Mouse (Mus musculus) kidney, postnatal 0 days (tissue): ENCODE results near the gene Abcb1b. TPM values are rescaled to one million over a fixed set of nuclear protein-coding genes. Genes with fewer than 3 reads are reported as not detected.

Source experiments
- ATAC-seq: fragments of 200-750 bp; cut with Nextera tagmentation; replicated peaks from 2 replicates; pipeline ENCODE4 v1.8.0; 2017; ENCODE audit warnings: low read depth, moderate number of reproducible peaks, moderate TSS enrichment, moderate library complexity; ENCODE audit not compliant: low FRiP score
- DNase-seq: peaks from one replicate; pipeline ENCODE4 v3.0.0-alpha.2; 2016; ENCODE audit warnings: low spot score
- H3K27ac ChIP-seq: fragments of 300-500 bp; sonication (generic); 2 replicates; pipeline ENCODE4 v1.5.1; 2014; ENCODE audit warnings: mild to moderate bottlenecking
- H3K27me3 ChIP-seq: fragments of 300-500 bp; sonication (generic); 2 replicates; pipeline ENCODE4 v1.6.1; 2014; ENCODE audit warnings: low read length, mixed read lengths; ENCODE audit not compliant: insufficient read depth
- H3K36me3 ChIP-seq: fragments of 300-500 bp; sonication (generic); 2 replicates; pipeline ENCODE4 v1.6.1; 2014; ENCODE audit warnings: low read length, mixed read lengths; ENCODE audit not compliant: insufficient read depth
- H3K4me1 ChIP-seq: fragments of 300-500 bp; sonication (generic); replicated peaks from 2 replicates; pipeline ENCODE4 v1.6.1; 2014; ENCODE audit warnings: antibody characterized with exemption, low read length, mixed read lengths; ENCODE audit not compliant: insufficient read depth
- H3K4me2 ChIP-seq: fragments of 300-500 bp; sonication (generic); 2 replicates; pipeline ENCODE4 v1.6.1; 2014; ENCODE audit warnings: mild to moderate bottlenecking, low read length, moderate library complexity, mixed read lengths
- H3K4me3 ChIP-seq: fragments of 300-500 bp; sonication (generic); replicated peaks from 2 replicates; pipeline ENCODE4 v1.5.1; 2014; ENCODE audit warnings: low read depth, low read length
- H3K9ac ChIP-seq: fragments of 300-500 bp; sonication (generic); 2 replicates; pipeline ENCODE4 v1.6.1; 2014; ENCODE audit warnings: low read depth, low read length
- H3K9me3 ChIP-seq: fragments of 300-500 bp; sonication (generic); replicated peaks from 2 replicates; pipeline ENCODE4 v1.6.1; 2016; ENCODE audit warnings: low read length, inconsistent platforms, mixed read lengths
- CTCF ChIP-seq: IDR thresholded peaks from 2 replicates; pipeline ENCODE4 v1.5.1; 2016; ENCODE audit warnings: antibody characterized with exemption, low read depth, mild to moderate bottlenecking, moderate library complexity
- WGBS: fragments of 180-500 bp; shearing (Covaris S2); extraction: QIAGEN DNeasy Blood & Tissue Kit; methylation state at CpG from one replicate; pipeline ENCODE4 v1.1.7; 2014; 5-methylcytosine and 5-hydroxymethylcytosine counted together
- polyA plus RNA-seq: library from polyadenylated mRNA; unstranded; fragments of >200 nt; fragmentation: Nextera tagmentation; extraction: Ambion mirVana; gene quantifications from 2 replicates; pipeline ENCODE4 v1.2.1, GENCODE M21; 2015

Abcb1b gene
- polyA plus RNA-seq = 0.62 and 1.4 TPM in 2 replicates

DNA sequence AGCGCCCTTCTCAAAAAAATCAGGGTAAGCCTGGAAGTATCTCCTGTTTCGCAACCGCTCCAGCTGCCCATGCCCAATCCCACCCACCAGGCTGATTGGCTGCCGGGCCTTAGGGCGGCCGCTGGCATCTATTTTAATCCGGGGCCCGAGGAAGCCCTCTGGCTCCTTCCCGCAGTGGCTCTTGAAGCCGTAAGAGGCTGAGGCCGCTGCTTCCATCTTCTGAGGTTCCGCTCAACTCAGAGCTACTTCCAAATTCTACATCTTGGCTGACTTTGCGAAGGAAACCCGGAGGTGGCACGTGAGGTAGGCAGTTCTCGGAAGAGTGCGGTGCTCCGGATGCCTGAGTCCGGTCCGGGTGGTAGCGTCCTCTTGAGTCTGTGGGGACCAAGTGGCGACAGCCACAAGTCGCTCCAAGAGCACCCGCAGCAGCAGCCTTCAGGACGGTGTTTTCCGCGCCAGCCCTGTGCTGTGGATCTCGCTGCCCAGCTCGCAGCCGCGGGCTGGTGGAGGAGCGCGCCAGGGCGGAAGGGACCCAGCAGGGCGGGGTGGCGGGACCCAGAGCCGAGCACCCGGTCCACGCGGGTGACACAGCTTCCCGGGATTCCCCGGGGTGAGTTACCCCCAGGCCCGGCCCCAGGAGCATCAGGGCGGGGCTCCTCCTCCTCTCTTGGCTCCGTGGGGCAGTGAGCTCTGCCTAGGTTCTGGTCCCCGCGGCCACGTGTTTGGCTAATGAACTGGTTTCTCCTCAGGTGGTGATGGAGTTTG is at the start of gene Abcb1b:
TSS of gene Abcb1b (plus strand) at position 161 of the 765 bp plus-strand sequence.
- Histone ChIP-seq H3K9me3 (no peaks in the 10 kb centered on the region), H3K4me3 (peak within 1 kb of the TSS; percentile 50), H3K27me3 (no peaks in the 10 kb centered on the region), H3K27ac (no peak within 1 kb of the TSS), H3K9ac (peak within 1 kb of the TSS; percentile 43; the same call in 1 of the 2 replicates), H3K4me1 (0 out of 2 replicates have a peak, but pooled peaks cover 8% of the 10 kb centered on the region), H3K4me2 (peak within 1 kb of the TSS; percentile 76), H3K36me3 (no peaks in the 10 kb centered on the region)
- no peak for TF ChIP-seq CTCF
- ATAC-seq (peak; percentile 79), DNase-seq (peak; percentile 52)
- WGBS = under 1% methylated on average over 48 of the region's 48 CpGs

DNA sequence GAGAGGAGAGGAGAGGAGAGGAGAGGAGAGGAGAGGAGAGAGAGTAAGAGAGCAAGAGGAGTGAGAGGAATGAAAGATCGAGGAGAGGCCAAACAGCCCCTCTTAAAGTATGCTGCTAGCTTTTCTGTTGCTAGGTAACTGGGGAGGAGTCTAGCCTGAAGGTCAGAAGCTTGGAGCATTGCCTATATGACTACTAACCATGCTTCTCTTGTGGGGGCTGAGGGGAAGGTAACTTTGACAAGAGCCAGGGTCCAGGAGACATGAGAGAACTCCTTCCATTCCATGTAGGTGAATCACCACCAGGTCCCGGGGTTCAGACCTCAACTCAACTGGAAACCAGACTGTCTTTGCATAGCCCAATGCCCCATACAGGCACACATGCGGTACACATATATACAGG is 25.1 kb upstream of the Abcb1b start:
- no peak for TF ChIP-seq CTCF
- whole genome bisulfite sequencing = 66% methylated on average over 3 of the region's 3 CpGs
- no peak for ATAC-seq
- Histone ChIP-seq H3K4me1 (no peaks in the 10 kb centered on the region), H3K27ac (no peak overlapping the region), H3K9me3 (no peaks in the 10 kb centered on the region), H3K4me2 (no peak overlapping the region), H3K36me3 (no peaks in the 10 kb centered on the region), H3K27me3 (no peaks in the 10 kb centered on the region), H3K4me3 (no peak overlapping the region), H3K9ac (no peak overlapping the region)
- DNase-seq = no peak

DNA sequence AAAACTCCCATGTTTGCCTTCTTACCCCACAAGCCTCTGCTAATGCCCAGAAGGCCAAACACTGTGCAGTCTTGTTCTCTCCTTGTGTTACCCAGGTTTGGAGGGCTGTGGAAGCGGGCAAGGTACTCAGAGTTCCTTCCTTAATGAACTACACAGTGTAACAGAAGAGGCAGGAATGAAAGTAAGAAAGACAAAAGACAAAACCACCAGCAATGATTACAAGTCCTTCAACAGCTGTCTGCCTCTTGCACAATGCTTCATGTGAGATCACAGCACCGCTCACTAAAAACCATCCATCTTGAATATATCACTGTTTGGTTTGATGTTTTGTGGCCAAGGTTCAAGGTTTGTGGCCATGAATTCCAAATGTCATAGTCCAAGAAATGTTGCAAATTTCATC is 19.6 kb upstream of the Abcb1b start:
- no peak for ATAC-seq
- Histone ChIP-seq H3K4me2 (no peak overlapping the region), H3K9ac (no peak overlapping the region), H3K4me3 (no peak overlapping the region), H3K9me3 (no peaks in the 10 kb centered on the region), H3K27me3 (no peaks in the 10 kb centered on the region), H3K4me1 (no peaks in the 10 kb centered on the region), H3K36me3 (no peaks in the 10 kb centered on the region), H3K27ac (no peak overlapping the region)
- 85% methylated on average over 2 of the region's 2 CpGs for WGBS
- TF ChIP-seq CTCF = no peak
- DNase-seq = no peak

DNA sequence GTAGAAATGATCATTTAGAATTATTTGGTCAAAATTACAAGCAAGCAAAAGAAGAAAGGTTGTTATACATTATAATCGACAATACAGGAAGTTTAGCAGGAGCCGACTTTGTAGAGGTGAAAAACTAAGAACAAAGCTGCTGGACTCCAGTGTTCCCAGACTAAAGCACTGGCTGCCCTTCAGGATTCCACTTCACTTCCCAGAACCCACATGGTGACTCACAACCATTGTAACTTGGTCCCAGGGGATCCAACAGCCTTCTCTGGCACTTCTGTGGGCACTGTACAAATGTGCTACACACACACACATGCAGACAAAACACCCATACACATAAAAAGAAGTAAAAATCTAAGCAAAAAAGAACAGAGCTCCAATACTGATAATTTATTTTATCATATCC is 19.2 kb upstream of the Abcb1b start:
- no peak for TF ChIP-seq CTCF
- H3K4me2 ChIP-seq = no peak overlapping the region
- H3K4me3 ChIP-seq = no peak overlapping the region
- H3K36me3 ChIP-seq = no peaks in the 10 kb centered on the region
- DNase-seq (no peak), ATAC-seq (no peak)
- H3K27me3 ChIP-seq = no peaks in the 10 kb centered on the region
- H3K9ac ChIP-seq = no peak overlapping the region
- H3K9me3 ChIP-seq = no peaks in the 10 kb centered on the region
- no peaks in the 10 kb centered on the region for H3K4me1 ChIP-seq
- no peak overlapping the region for H3K27ac ChIP-seq
- WGBS = 77% methylated on average over 2 of the region's 2 CpGs

DNA sequence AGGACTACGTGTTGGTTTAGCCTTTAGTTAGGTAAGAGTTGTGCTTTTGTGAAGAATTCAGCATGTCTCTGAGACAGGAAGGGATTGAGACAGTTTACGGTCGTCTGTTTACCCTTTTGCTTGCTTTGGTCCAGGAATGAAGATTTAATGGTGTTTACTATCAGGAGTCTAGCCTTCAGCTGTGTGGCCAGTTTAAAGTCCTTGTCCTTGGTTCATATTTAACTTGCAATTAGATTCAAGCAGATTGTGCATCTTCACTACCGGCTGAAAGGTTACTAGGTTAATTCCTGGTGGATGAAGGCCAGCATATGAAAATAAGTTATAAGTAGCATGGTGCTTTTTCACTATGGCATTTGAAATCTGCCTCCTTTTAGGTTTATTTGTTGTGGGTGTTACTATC is 5.7 kb upstream of the Abcb1b start:
- DNase-seq = no peak
- ATAC-seq = no peak
- TF ChIP-seq CTCF = no peak

DNA sequence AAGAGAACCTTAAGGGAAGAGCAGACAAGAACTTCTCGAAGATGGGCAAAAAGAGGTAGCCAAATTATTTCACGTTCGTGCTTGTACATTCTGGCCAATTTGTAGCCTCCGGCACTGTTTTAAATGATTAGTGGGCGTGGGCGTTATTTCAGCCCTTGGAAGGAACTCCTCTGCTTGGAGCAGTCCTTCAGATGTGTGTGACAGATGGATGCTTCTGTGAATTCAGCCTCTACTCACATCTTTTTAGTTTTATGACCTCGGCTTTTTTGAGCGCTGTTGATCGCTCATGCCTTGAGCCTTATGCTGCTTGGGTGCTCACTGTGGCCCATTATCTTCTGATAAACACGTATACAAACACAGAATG is 787 bp downstream of the Abcb1b start:
- peak; percentile 42; the same call in 1 of the 2 replicates for ATAC-seq
- DNase-seq = no peak
- H3K9ac ChIP-seq = 0 out of 2 replicates have a peak overlapping the region, but pooled peaks have one; percentile 43

More for the DNA sequence above, 5.7 kb upstream of the Abcb1b start:
- Histone ChIP-seq H3K36me3 (no peaks in the 10 kb centered on the region), H3K9me3 (no peaks in the 10 kb centered on the region), H3K4me3 (no peak overlapping the region), H3K27ac (no peak overlapping the region), H3K27me3 (no peaks in the 10 kb centered on the region), H3K4me2 (no peak overlapping the region), H3K4me1 (no peaks in the 10 kb centered on the region), H3K9ac (no peak overlapping the region)
- WGBS = 50% methylated on average over 4 of the region's 4 CpGs

More for the DNA sequence above, 787 bp downstream of the Abcb1b start:
- Histone ChIP-seq H3K4me1 (0 out of 2 replicates have a peak, but pooled peaks cover 8% of the 10 kb centered on the region), H3K27me3 (no peaks in the 10 kb centered on the region), H3K9me3 (no peaks in the 10 kb centered on the region), H3K4me3 (peak overlapping the region; percentile 50), H3K27ac (no peak overlapping the region), H3K4me2 (peak overlapping the region; percentile 76), H3K36me3 (no peaks in the 10 kb centered on the region)
- WGBS = 15% methylated on average over 10 of the region's 10 CpGs
- no peak for TF ChIP-seq CTCF
